Mouse (Mus musculus) myocyte (in vitro differentiated cells): ENCODE results near the gene Ercc5. TPM values are rescaled to one million over a fixed set of nuclear protein-coding genes. Genes with fewer than 3 reads are reported as not detected.

Experiments
- H3K27me3 ChIP-seq: one replicate; pipeline ENCODE4 v1.6.1; 2011; ENCODE audit not compliant: control insufficient read depth, insufficient read depth, insufficient read length
- H3K36me3 ChIP-seq: one replicate; pipeline ENCODE4 v1.6.1; 2011; ENCODE audit not compliant: control insufficient read depth, insufficient read depth
- H3K4me2 ChIP-seq: one replicate; pipeline ENCODE4 v1.6.1; 2011; ENCODE audit warnings: low read depth, control low read depth
- H3K4me3 ChIP-seq: one replicate; pipeline ENCODE4 v1.5.1; 2011; ENCODE audit warnings: mild to moderate bottlenecking, control low read depth, moderate library complexity
- H3K79me2 ChIP-seq: one replicate; pipeline ENCODE4 v1.6.1; 2011; ENCODE audit not compliant: control insufficient read depth, insufficient read depth
- H3ac ChIP-seq: one replicate; pipeline ENCODE4 v1.6.1; 2011; ENCODE audit not compliant: control insufficient read depth, insufficient read length
- E2F4 ChIP-seq: IDR thresholded peaks from one replicate; pipeline ENCODE4 v1.6.1; 2011; ENCODE audit warnings: mild to moderate bottlenecking, control low read depth, moderate library complexity; ENCODE audit not compliant: insufficient read depth
- MAX ChIP-seq: IDR thresholded peaks from one replicate; pipeline ENCODE4 v1.6.1; 2011; ENCODE audit warnings: low read depth, mild to moderate bottlenecking, control low read depth
- MYOD1 ChIP-seq, 3 experiments: IDR thresholded peaks; one replicate each; pipeline ENCODE4 v1.6.1; 2011; ENCODE audit warnings: control low read depth in 2 of 3, low read depth in 2 of 3, mild to moderate bottlenecking in 2 of 3, moderate library complexity in 1 of 3; ENCODE audit not compliant: insufficient read length in 2 of 3, control insufficient read depth in 1 of 3
- MYOG ChIP-seq, 3 experiments: IDR thresholded peaks; one replicate each; pipeline ENCODE4 v1.6.1; 2011; ENCODE audit warnings: control low read depth in 2 of 3, low read depth in 2 of 3, mild to moderate bottlenecking in 2 of 3; ENCODE audit not compliant: insufficient read length in 2 of 3, control insufficient read depth in 1 of 3, insufficient read depth in 1 of 3
- POLR2A ChIP-seq: IDR thresholded peaks from one replicate; pipeline ENCODE4 v1.6.1; 2011; ENCODE audit warnings: low read depth, mild to moderate bottlenecking, control low read depth, moderate library complexity; ENCODE audit not compliant: insufficient read length
- POLR2AphosphoS2 ChIP-seq: IDR thresholded peaks from one replicate; pipeline ENCODE4 v1.6.1; 2011; ENCODE audit warnings: low read depth, control low read depth; ENCODE audit not compliant: insufficient read length
- REST ChIP-seq: IDR thresholded peaks from one replicate; pipeline ENCODE4 v1.6.1; 2011; ENCODE audit warnings: mild to moderate bottlenecking, control low read depth, moderate library complexity; ENCODE audit not compliant: insufficient read depth, insufficient read length
- SRF ChIP-seq: IDR thresholded peaks from one replicate; pipeline ENCODE4 v1.6.1; 2011; ENCODE audit warnings: low read depth; ENCODE audit not compliant: control insufficient read depth, insufficient read length
- TCF12 ChIP-seq: IDR thresholded peaks from one replicate; pipeline ENCODE4 v1.6.1; 2011; ENCODE audit warnings: mild to moderate bottlenecking, control low read depth; ENCODE audit not compliant: poor library complexity, insufficient read depth, severe bottlenecking
- TCF3 ChIP-seq: IDR thresholded peaks from one replicate; pipeline ENCODE4 v1.6.1; 2011; ENCODE audit warnings: low read depth, control low read depth; ENCODE audit not compliant: insufficient read length
- USF1 ChIP-seq: IDR thresholded peaks from one replicate; pipeline ENCODE4 v1.6.1; 2011; ENCODE audit warnings: low read depth, mild to moderate bottlenecking, control low read depth, moderate library complexity
- polyA plus RNA-seq: library from polyadenylated mRNA; unstranded; fragments of >200 nt; fragmentation: generic; extraction: Trizol; gene quantifications from one replicate; pipeline ENCODE4 v1.2.1, GENCODE M21; 2012; ENCODE audit warnings: missing spikeins

The Ercc5 gene
- polyA plus RNA-seq, 1 experiment: 5.1 TPM

DNA sequence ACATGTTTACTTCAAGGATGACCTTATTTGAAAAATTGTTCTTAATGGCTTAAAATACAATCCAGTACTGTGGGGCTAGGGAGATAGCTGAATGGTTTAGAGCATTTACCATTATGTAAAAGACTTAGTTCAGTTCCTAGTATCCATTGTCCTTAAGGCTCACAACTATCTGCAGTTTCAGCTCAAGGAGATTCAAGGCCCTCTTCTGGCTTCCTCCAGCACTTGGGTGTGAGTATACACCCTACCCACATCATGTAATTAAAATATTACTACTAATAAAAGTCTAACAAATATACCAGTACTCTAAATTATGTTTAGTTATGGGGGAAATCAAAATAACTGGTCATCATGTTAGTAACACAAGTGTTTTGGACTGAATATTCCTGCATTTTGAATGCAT is 30.0 kb upstream of the Ercc5 start:
- H3K4me2 ChIP-seq: peak overlapping the region; percentile 68
- H3ac ChIP-seq: no peak overlapping the region
- no peaks in the 10 kb centered on the region for H3K27me3 ChIP-seq
- H3K4me3 ChIP-seq: peak overlapping the region; percentile 78
- peaks cover 39% of the 10 kb centered on the region for H3K36me3 ChIP-seq
- peaks cover 21% of the 10 kb centered on the region for H3K79me2 ChIP-seq
- no peak for TF ChIP-seq MYOG (IDR thresholded peaks at IDR 0.05; ENCODE audit: control insufficient read depth in 1 of 3, insufficient read depth in 1 of 3, insufficient read length in 2 of 3, low read depth in 2 of 3)
- TF ChIP-seq MAX: no peak
- TF ChIP-seq POLR2AphosphoS2: no peak
- TF ChIP-seq TCF3: no peak
- TF ChIP-seq MYOD1 (IDR thresholded peaks at IDR 0.05; ENCODE audit: control insufficient read depth in 1 of 3, insufficient read length in 2 of 3, low read depth in 2 of 3): no peak

GRCm38 (mm10) chr1:44118239-44119054 is 29.1 kb upstream of the Ercc5 start, which contains the start of the genes Kdelc1 and Bivm:
Kdelc1 (minus strand) TSS chr1:44118808.
Bivm (plus strand) TSS chr1:44118957.
- Histone ChIP-seq H3K27me3 (no peaks in the 10 kb centered on the region), H3K4me3 (peak within 1 kb of the TSS; percentile 78), H3K36me3 (peaks cover 31% of the 10 kb centered on the region), H3ac (peak within 1 kb of the TSS; percentile 82), H3K79me2 (peaks cover 21% of the 10 kb centered on the region), H3K4me2 (peak within 1 kb of the TSS; percentile 91)
- TF ChIP-seq USF1 (peak; percentile 15), TCF3 (no peak), POLR2AphosphoS2 (peak; percentile 67), POLR2A (peak; percentile 64)

DNA sequence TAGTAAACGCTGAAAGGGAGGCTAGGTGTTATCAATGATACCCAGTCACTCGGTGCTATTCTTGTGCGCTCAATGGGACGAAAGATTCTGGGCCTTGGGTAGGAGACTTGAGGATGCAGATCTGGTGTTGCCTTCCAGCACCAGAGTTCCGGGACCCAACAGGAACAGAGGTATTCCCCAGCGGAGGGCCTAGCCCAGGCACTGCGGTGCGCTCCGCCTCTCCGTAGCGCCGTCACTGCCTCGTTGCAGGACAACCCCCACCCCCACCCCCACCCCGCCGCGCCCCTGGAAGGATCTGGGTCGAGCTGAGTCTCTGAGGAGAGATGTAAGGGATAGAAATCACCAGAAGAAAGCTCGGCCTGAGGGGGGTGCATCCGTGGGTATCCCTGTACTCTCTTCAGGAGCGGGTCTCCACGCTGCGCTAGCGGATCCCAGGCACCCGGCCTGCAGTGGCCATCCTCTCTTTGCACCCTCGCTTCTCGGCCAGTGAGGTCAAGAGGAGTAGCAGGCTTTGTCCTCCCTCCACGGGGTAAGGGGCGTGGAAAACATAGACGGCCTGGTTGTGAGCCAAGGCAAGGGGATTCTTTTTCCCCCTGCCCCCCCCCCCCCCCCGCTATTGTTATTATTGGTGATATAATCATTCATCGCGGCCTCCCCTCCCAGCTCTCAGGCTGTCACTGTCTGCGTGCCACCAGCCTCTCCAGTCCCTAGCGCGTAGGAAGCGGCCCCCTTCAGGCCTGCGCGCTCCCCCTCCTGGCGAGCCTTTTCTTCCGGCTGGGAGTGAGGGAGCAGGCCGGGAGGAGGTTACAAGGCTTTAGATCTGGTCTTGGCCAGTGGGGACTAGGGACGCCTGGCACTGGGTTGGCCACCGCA is 28.1 kb upstream of the Ercc5 start:
- peaks cover 21% of the 10 kb centered on the region for H3K79me2 ChIP-seq
- H3K4me2 ChIP-seq: peak overlapping the region; percentile 91
- peak overlapping the region; percentile 82 for H3ac ChIP-seq
- H3K27me3 ChIP-seq: no peaks in the 10 kb centered on the region
- peak; percentile 27 for TF ChIP-seq REST
- peak; percentile 79 for TF ChIP-seq POLR2A
- TF ChIP-seq TCF12: no peak
- peak in 1 of 3 experiments; percentile 1 for TF ChIP-seq MYOG (IDR thresholded peaks at IDR 0.05; ENCODE audit: control insufficient read depth in 1 of 3, insufficient read depth in 1 of 3, insufficient read length in 2 of 3, low read depth in 2 of 3)
- H3K36me3 ChIP-seq: peaks cover 21% of the 10 kb centered on the region
- H3K4me3 ChIP-seq: peak overlapping the region; percentile 78

GRCm38 (mm10) chr1:44120074-44120406 is 27.5 kb upstream of the Ercc5 start:
- H3K4me2 ChIP-seq: peak overlapping the region; percentile 91
- peak overlapping the region; percentile 78 for H3K4me3 ChIP-seq
- H3K36me3 ChIP-seq: peaks cover 15% of the 10 kb centered on the region
- H3K79me2 ChIP-seq: peaks cover 24% of the 10 kb centered on the region
- H3K27me3 ChIP-seq: no peaks in the 10 kb centered on the region
- TF ChIP-seq MYOD1 (IDR thresholded peaks at IDR 0.05; ENCODE audit: control insufficient read depth in 1 of 3, insufficient read length in 2 of 3, low read depth in 2 of 3): no peak
- no peak for TF ChIP-seq TCF3
- TF ChIP-seq SRF: no peak
- TF ChIP-seq TCF12: no peak
- no peak for TF ChIP-seq POLR2AphosphoS2
- no peak for TF ChIP-seq POLR2A
- TF ChIP-seq USF1: no peak
- no peak for TF ChIP-seq E2F4
- peak overlapping the region; percentile 82 for H3ac ChIP-seq

- H3K36me3 ChIP-seq: no peaks in the 10 kb centered on the region
- H3K79me2 ChIP-seq: peaks cover 23% of the 10 kb centered on the region
- H3ac ChIP-seq: no peak overlapping the region
- no peak overlapping the region for H3K4me3 ChIP-seq
- no peak overlapping the region for H3K4me2 ChIP-seq
- no peaks in the 10 kb centered on the region for H3K27me3 ChIP-seq
- no peak for TF ChIP-seq E2F4
- TF ChIP-seq MYOD1 (IDR thresholded peaks at IDR 0.05; ENCODE audit: control insufficient read depth in 1 of 3, insufficient read length in 2 of 3, low read depth in 2 of 3): peak in 1 of 3 experiments; percentile 35
Measured at GRCm38 (mm10) chr1:44122256-44122655, 25.3 kb upstream of the Ercc5 start.
